Mouse (Mus musculus): ENCODE results near the gene Abcg8.

Gene Abcg8

DNA sequence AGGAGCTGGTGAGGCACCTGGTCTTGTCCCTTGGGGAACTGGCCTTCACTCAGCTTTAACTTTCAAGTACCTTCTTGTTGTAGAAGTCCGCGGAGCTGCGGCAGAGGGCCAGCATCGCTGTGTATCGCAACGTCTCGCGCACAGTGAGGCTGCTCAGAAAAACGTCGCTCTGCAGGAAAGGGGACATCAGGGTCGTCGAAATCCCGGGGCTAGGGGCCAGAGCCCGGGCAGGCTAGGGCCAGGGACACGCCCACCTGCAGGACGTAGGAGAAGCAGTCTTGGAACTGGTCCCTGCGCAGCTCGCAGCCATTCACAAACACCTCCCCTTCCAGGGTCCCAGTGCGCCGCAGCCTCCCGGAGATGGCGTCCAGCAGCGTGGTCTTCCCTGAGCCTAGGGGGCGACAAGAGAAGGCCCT is at the start of gene Abcg8:
Gene Abcg8 (plus strand): TSS at position 352 of the 416 bp plus-strand sequence.
- DNase-seq, result no peak

DNA sequence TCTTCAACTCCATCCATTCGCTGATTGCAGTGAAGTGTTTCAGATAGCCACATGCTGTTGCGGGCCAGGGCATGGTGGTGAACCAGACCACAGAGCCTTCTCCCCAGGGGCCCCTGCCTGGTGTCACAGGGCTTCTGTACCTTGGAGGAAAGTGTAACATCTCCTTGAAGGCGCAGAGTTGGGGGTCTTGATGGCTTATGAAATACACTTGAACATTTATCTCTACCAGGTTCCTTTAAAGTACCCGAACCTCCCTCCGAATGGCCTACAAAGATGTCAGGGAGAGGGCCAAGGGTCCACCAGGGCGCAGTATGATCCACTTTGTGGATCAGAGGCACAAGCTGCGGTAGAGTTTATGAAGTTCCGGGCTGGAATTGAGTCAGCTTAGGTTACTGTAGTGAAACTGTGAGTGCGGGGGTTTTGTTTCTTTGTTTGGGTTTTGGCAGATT is 49.2 kb upstream of the Abcg8 start:
- DNase-seq, result peak; percentile 28 to 48

DNA sequence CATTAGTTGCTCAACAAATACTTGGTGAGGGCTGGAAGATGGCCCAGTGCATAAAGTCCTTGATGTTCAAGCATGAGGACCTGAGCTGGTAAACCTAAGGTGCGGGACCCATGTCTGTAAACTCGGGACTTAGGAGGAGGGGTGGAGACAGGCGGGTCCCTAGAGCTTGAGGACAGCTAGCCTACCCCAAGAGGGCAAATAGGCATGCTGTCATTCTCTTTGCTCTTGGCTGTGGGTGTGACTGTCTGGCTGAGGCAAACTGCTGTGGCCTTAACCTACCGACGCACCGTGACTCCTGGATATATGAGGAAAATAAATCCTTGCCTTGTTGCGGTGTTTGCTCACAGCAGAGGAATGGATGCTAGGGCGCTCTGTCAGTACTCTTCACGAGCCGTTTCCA is 48.4 kb upstream of the Abcg8 start:
- DNase-seq, result no peak

DNA sequence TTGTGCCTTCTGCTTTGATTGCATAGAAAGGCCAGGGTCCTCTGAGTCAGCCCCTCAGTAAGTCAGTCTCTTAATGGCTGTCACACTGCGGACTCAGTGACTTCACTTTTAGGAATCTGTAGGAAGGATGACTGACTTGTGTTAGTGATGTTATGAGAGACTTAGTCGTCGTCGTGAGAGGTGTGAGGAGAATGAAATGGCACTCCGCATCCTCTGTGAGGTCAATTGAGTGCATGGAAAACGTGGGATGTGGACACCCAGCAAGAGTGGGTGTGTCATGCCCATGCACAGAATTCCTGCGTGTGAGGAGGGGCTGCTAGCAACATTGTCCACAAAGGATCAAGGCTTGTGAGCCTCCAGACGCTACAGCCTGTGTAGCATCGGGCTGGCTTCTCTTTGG is 47.5 kb upstream of the Abcg8 start:
- no peak for DNase-seq

DNA sequence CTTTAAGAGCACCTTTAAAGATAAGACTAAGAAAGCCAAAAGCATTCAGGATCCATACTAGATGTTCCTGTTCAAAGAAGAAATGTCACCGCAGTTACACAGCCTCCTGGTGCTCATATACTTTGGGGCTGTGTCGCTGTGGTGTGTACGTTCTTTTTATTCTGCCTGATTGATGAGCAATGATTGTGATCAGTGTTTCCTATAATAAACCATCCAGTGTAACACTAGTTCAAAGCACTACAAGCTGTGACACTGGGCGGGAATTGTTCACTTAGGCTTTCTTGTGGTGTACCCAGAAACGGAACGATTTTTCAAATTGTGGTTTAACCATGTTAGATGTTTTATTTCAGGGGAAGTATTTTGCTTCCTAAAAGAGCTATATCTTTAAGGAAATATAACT is 44.3 kb upstream of the Abcg8 start:
- DNase-seq, result no peak

DNA sequence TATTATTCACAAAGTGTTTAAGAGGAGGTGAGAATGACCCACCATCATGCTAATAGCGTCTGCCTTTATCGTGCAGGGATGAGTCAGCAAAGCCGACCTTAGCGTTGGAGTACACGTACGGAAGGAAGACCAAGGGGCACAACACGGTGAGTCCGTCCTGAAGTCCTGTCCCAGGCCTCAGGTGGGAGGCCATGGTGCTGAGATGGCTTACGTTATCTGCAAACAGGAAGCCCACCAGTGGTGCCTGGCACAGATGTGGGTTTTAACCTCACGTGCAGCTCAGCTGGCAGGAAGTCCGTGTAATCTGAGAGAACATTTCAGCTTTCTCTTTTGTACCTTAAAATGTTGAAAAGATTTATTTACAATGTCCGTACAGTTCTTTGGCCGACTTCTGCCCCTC is 42.7 kb upstream of the Abcg8 start:
- no peak for DNase-seq

DNA sequence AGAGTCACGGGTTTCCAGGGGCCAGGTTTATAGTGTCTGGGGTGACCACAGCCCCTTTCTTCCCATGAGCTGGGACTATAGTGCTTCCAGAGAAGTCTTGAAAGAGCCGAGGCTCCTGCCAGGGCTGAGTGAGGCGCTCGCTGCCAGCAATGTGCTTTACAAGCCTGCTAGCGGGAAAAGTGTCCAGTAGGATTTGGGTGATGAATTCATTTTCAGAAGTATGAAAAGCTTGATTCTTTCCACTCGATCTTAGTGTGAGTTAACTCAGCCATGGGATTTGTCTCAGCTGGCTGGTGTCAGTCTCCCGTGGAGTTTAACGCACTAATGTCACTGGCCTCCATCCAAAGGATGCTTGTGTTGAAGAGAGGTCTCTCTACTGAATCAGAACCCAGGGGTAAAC is 39.8 kb upstream of the Abcg8 start:
- no peak for DNase-seq

DNA sequence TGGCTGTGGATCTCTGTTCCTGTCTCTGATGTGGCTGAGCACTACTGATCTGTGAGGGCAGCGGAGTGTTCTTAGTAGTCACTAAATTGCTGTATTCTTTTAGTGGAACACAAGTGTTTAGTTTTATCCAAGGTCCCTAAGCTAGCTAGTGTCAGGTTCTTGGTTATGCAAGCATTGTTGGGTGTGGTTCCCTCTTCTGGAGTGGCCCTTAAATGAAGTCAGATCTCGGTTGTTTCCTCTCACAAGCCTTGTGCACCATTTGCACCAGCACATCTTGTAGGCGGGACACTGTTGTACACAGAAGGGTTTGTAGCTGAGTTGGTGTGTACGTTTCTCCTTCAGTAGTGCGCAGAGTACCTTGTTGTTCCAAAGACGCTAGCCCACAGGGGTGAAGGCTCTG is 38.1 kb upstream of the Abcg8 start:
- DNase-seq, result no peak

DNA sequence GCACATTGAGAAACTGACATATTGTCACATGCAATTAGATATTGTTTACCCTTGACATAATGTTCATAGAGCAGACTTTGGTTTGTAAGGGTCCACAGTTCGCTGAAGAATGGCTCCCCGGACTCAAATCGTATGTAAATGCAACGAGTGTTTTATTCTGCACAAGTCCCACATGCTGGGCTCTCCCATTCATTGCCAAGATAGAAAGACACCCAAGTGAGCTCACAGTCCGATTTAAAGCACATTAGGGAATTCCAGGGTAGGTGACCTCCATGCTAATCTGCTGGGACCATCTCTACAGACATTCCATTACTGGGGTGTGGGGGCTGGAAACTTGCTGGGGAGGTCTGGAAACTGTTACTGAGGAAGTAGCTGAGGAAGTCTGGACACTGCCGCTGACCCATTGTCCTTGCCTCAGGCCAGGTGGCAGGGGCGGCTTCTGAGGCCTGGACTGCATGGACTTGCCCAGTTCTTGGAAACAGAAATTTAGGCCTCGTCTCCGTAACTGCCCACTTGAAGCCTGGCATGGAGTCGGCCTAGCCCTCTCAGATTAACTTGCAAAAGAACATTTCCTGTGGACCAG is 36.2 kb upstream of the Abcg8 start:
- no peak for DNase-seq

DNA sequence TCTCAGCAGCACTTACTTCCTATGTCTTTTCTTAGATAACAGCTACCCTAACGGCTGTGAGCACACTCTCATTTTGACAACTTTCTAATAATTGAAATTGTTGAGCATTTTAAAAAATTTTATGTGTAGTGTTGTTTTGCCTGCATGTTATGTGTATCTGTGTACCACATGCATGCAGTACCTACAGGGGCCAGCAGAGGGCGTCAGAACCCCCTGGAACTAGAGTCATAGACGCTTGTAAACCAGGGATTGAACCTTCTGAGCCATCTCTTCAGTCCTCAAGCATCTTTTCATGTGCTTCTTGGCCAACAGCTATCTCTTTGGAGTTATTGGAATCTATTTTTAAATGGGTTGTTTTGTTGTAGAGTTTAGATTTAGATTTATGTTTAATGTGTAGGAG is 34.2 kb upstream of the Abcg8 start:
- DNase-seq, result peak in 1 of 2 experiments; percentile 27

DNA sequence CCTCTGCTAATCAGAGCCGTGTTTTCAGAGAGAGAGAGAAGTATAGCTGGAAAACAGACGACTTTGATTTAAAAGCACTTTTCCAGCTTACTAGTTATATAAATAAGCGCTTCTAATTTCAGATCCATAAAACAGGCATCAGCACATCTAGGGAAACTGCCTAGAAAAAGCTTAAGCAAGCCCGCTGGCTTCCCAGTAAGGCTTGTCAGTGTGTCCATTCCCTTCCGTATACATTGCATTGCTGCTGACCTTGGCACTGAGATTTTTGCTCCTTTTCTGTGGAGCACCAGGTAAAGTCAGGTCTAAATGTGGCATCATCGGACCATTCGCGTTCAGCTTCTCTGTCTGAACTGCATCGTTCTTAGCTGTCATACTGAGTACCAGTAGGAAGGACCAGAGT is 33.8 kb upstream of the Abcg8 start:
- no peak for DNase-seq

DNA sequence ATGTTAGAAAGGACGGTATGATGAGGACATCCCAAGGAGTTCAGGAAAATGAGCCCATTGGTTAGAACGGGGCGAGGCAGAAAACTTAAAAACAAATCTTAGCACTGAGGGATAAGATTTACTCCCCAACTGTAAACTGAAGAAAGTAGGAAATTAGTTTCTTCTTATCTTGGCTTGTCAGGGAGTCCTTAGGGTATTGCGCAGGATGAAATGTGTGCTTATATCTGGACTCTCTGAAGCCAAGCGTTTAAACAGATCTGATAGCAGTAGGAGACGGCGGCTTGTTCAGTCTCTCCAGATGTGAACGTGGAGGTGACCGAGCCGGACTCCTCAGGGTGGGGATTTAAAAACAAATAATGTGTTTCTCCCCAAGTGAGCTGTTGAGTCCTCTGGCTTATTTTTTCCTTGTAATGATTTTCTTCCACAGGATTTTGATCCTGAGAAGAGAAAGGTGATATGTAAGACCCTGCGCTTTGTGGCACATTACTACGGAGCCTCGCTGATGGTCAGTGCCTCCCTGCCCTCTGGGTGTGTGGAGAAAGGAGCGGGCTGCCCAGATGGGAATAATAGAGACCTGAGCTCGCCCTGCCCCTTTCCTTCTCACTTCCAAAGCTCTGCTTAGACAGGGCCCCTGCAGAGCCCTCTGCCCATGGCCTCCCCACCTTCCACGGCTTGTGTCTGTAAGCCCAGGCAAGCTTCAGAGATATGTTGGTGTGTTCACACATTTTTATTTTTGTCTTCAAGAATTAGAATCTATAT is 31.6 kb upstream of the Abcg8 start:
- DNase-seq, result no peak

DNA sequence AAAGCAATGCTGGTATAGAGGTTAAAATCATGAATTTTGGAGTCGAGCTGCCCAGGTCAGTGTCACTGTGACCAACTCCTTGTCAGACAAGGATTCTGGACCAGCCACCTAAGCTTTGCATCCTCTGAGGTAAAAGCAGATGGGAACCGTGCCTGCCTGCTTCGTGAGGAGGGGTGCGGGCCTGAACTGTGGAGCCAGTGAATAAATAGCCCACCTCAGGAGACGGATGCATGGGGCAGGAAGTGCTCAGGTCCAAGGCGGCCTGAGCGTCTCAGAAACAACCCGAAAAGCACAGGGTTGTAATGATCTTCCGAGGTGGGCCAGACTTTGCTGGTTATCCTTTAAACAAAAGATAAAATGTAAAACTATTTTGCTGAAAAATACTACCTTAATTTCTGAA is 31.0 kb upstream of the Abcg8 start:
- DNase-seq, result no peak

DNA sequence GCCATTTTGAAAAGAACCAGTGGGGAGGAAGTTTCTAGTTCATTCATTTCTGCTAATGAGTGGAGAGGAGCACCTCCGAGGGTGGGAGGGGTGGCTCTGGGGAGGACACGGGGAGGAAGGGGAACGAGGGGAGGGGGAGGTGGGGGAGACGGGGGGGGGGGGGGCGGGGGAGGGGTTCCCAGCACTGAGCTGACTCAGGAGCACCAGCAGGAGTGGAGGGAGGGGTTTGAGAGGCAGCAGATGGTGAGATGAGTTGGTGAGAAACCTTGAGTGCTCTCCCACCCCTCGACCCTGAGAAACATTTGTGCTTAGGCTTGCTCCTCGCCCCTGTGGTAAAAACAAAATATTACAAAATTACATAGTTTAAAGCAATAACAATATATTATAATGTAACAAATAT is 30.2 kb upstream of the Abcg8 start:
- DNase-seq, result no peak

DNA sequence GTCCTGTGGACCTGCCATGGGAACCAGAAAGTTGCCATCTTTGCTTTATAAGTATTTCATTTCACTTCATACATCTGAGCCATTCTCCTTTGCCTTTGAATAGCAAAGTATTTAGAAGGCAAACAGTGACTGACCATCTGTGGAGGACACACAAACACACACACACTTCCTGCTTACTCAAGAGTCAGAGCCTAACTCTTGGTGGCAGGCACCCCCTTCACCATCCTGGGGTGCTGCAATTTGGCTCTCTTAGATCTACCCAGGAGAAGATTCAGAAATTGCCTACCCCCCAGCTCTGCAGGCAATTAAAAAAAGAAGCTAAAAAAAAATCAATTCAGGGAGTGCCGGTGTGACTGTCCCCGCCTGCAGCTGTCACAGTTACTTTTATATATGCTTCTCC is 29.6 kb upstream of the Abcg8 start:
- no peak for DNase-seq

DNA sequence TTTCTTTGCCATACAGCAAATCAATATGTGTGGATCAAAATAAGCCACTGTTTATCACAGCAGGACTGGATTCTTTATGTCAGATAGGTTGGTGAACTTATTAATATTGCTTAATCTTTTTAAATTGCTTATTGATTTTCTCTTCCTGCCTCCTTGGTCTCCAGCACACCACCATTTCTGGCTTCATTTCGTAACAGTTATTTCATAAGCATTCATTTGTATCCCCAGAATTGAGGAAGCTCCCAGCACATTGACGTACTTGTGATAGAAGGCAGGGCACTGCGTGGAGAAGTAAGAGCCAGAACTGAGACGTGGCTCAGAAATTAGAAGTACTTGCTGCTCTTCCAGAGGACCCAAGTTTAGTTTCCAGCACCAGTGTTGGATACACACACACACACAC is 28.5 kb upstream of the Abcg8 start:
- no peak for DNase-seq

DNA sequence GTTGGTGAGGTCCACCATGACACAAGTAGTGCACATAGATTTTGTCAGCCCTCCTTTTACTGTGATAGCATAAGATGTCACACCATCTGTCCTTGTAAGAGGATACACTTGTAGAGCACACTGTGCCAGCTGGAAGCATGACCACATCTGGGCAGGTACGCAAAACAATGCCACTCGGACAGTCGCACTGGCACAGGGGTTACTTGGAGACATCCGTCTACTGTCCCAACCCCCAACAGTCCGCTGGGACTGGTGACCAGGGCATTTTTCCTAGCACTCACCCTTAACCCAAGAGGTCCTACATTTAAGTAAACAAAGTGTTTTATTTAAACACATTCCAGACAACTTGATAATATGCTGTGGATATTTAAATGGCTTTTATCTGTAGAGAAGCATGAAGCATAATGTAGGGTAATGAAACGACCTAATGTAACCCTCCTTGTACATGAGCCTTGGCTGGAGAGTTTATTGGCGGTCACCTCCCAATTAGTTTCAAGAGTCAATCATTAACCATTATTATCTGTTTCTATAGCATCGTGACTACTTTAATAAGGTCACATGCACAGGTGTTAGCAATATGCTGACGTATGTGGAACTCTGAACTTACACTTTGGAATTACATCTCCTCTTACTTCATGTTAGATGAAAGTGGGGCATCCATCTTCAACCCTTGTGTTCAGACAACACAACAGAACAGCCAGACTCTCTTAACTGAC is 25.6 kb upstream of the Abcg8 start:
- no peak for DNase-seq

DNA sequence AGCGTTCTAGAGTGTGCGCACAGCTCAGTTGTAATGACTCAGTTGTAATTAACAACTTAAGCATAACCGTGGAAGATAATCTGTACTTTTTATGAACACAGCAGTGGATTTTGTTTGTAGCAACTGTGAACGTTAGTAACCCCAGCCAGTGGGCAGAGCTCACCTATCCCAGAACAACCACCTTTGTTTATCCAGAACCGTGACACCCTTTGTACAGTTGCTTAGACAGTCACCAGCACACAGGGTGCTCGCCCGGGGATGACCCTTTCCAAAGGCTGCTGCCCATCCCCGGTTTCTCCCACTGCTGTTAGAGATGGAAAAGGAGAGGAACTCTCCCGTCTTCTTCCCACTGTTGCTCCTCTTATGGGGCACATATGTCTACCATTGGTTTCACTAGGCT is 22.6 kb upstream of the Abcg8 start:
- no peak for DNase-seq

DNA sequence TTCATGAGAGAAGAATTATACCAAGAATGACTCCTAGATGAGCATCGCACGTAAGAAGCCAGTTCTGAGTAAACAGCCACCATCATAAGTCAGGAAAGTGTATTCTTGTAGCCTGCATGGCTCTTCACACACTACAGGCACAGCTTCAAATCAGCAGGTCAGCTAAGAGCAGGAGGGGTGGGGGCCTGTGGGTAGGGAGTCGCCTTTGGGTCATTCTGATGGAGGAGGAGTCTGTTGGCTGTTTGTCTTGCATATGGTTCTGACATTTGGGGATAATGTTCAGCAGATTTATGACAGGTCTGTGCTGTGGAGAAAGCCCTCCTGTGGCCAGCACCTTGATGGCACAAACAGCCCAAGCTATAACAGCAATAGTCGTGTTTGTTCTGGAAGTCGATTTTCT is 19.9 kb upstream of the Abcg8 start:
- DNase-seq, result no peak

DNA sequence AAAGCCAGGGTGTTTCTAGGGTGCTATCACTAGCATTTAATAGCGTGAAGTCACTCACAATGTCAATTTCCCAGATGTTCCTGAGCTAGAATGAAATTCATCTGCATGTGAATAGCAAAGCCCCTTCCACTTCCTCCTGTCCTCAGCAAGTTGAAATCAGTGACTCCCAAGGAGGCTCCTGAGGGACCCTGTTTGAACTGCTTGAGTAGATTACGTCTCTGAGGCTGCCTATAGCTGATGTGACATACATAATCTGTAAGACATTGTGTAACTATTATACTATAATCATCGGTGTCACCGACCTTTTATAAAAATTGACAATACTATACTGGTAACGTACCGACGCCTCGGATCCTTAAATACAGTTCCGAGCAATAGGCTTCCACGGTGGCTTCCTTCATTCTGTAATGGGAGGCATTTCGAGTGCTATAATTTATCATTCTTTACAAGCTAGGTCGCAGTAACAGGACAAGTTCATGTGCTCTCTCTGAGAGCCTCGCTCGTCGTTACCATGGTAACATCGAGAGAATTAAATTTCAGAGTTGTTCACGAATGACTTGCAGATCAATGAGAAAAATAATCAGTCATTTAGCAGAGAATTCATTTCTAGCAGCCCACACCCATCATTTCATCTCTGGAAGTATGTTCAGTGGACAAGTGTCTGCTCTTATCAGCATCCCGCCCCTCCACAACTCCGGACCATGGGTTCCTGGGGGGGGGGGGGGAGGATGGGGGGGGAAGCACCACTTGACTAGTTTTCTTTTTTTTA is 19.3 kb upstream of the Abcg8 start:
- DNase-seq, result no peak

DNA sequence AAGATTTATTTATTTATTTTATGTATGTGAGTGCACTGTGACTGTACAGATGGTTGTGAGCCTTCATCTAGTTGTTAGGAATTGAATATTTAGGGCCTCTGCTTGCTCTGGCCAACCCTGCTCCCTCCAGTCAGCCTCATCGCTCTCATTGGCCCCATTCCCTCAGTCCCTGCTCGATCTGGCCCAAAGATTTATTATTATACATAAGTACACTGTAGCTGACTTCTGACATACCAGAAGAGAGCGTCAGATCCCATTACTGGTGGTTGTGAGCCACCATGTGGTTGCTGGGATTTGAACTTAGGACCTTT is 18.7 kb upstream of the Abcg8 start:
- no peak for DNase-seq

DNA sequence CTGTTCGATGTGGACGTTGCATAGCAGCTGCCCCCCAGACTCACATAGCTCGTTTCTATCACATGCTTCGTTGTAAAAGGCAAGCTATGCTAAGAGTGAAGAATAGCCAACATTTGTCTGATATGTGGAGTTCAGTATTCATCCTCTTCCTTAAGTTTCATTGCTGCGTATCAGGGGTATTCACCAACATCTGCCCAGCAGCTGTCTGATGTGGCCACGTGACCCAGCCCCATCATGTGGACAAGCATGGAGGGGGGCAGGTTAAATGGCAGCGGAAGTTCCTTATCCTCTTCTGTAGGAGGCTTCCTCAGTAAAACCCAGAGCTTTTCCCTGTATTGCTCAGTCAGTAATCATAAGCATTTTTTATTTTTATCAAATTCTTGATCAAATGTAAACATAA is 18.3 kb upstream of the Abcg8 start:
- DNase-seq, result no peak

DNA sequence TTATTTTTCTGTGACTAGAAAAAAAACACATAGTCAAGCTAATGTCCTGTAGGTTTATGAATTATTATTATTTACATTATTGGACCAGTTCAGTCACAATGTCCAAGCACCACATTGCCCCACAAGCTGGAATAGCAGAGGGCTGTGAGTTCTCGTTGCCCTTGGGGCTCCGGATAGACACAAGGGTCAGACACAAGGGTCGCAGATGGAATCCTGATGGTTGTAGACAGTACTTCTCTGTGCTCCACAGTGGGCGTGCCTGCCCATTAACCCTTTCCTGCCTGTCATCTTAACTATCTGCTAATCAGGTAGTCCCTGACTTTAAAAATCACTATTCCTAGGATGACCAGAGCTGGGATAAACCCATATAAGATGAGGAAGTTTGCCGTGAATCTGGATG is 17.9 kb upstream of the Abcg8 start:
- DNase-seq, result no peak

DNA sequence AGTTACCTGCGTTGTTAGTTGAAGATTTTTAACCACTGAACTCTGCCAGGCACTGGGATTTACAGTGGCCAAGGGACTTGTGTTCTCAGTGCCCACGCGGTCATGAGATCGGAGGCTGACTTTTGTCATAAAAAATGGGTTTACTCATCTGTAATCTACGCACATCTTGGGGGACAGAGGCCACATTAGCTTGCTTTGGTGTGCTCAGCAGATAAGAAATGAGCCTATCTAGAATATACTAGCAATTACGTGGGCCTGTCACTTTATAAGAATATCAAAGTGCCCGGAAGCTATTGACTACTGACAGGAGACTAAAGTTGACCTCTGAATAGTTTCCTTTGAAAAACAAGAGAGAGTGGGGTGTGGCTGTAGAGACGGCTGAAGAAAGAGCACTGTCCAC is 17.2 kb upstream of the Abcg8 start:
- no peak for DNase-seq

Data from cerebellum, postnatal 25 days (tissue).